Mouse (Mus musculus): ENCODE data around the gene H2-Oa. TPM values are rescaled to one million over a fixed set of nuclear protein-coding genes. Genes with fewer than 3 reads are reported as not detected.

The H2-Oa gene
- polyA plus RNA-seq, 1 experiment from 2014 or later: 0.51 TPM

- no peak overlapping the region for H3K4me2 ChIP-seq (replicated peaks; ENCODE audit: low read depth, low read length)
- no peak for ATAC-seq (ENCODE audit: low FRiP score, low TSS enrichment)
- H3K36me3 ChIP-seq (ENCODE audit: control insufficient read depth, insufficient read depth, low read length): peaks cover 44% of the 10 kb centered on the region
- no peak overlapping the region for H3K27ac ChIP-seq (ENCODE audit: low read depth, low read length)
- H3K4me3 ChIP-seq (ENCODE audit: low read length): no peak overlapping the region
- no peaks in the 10 kb centered on the region for H3K9me3 ChIP-seq (ENCODE audit: control insufficient read depth, low read length)
- 87% methylated on average over 5 of the region's 6 CpGs for WGBS
- no peaks in the 10 kb centered on the region for H3K4me1 ChIP-seq (ENCODE audit: control insufficient read depth, insufficient read depth, low read length)
- H3K27me3 ChIP-seq (ENCODE audit: control insufficient read depth, insufficient read depth, low read length): no peaks in the 10 kb centered on the region
- no peak overlapping the region for H3K9ac ChIP-seq (ENCODE audit: low read depth, low read length)
Measured at GRCm38 (mm10) chr17:34108460-34108859, 16.3 kb downstream of the H2-Oa start.

GRCm38 (mm10) chr17:34109038-34109805 is 17.1 kb downstream of the H2-Oa start:
- H3K27me3 ChIP-seq (ENCODE audit: control insufficient read depth, insufficient read depth, low read length): no peaks in the 10 kb centered on the region

GRCm38 (mm10) chr17:34109806-34110195 is 17.7 kb downstream of the H2-Oa start:
- peaks cover 57% of the 10 kb centered on the region for H3K36me3 ChIP-seq (ENCODE audit: control insufficient read depth, insufficient read depth, low read length)
- no peak overlapping the region for H3K4me2 ChIP-seq (replicated peaks; ENCODE audit: low read depth, low read length)
- H3K9me3 ChIP-seq (ENCODE audit: control insufficient read depth, low read length): no peaks in the 10 kb centered on the region
- no peak overlapping the region for H3K9ac ChIP-seq (ENCODE audit: low read depth, low read length)
- H3K27me3 ChIP-seq (ENCODE audit: control insufficient read depth, insufficient read depth, low read length): no peaks in the 10 kb centered on the region
- no peaks in the 10 kb centered on the region; the same call in 1 of the 2 replicates for H3K4me1 ChIP-seq (ENCODE audit: control insufficient read depth, insufficient read depth, low read length)
- ATAC-seq (ENCODE audit: low FRiP score, low TSS enrichment): 0 out of 2 replicates have a peak, but pooled peaks have one; percentile 20
- 77% methylated on average over 3 of the region's 3 CpGs for WGBS
- no peak overlapping the region for H3K4me3 ChIP-seq (ENCODE audit: low read length)
- no peak overlapping the region for H3K27ac ChIP-seq (ENCODE audit: low read depth, low read length)

More at GRCm38 (mm10) chr17:34109038-34109805, 17.1 kb downstream of the H2-Oa start:
- no peaks in the 10 kb centered on the region for H3K4me1 ChIP-seq (ENCODE audit: control insufficient read depth, insufficient read depth, low read length)
- no peak overlapping the region for H3K9ac ChIP-seq (ENCODE audit: low read depth, low read length)
- H3K4me2 ChIP-seq (replicated peaks; ENCODE audit: low read depth, low read length): no peak overlapping the region
- H3K4me3 ChIP-seq (ENCODE audit: low read length): no peak overlapping the region
- H3K27ac ChIP-seq (ENCODE audit: low read depth, low read length): no peak overlapping the region
- no peaks in the 10 kb centered on the region for H3K9me3 ChIP-seq (ENCODE audit: control insufficient read depth, low read length)
- peaks cover 52% of the 10 kb centered on the region for H3K36me3 ChIP-seq (ENCODE audit: control insufficient read depth, insufficient read depth, low read length)
- ATAC-seq (ENCODE audit: low FRiP score, low TSS enrichment): no peak
- WGBS: 79% methylated on average over 14 of the region's 14 CpGs

GRCm38 (mm10) chr17:34110309-34110708 is 18.2 kb downstream of the H2-Oa start:
- Histone ChIP-seq H3K27ac (ENCODE audit: low read depth, low read length) (no peak overlapping the region), H3K4me1 (ENCODE audit: control insufficient read depth, insufficient read depth, low read length) (peaks cover 5% of the 10 kb centered on the region; the same call in 1 of the 2 replicates), H3K27me3 (ENCODE audit: control insufficient read depth, insufficient read depth, low read length) (no peaks in the 10 kb centered on the region), H3K36me3 (ENCODE audit: control insufficient read depth, insufficient read depth, low read length) (peaks cover 62% of the 10 kb centered on the region), H3K9ac (ENCODE audit: low read depth, low read length) (no peak overlapping the region), H3K9me3 (ENCODE audit: control insufficient read depth, low read length) (no peaks in the 10 kb centered on the region), H3K4me3 (ENCODE audit: low read length) (no peak overlapping the region), H3K4me2 (replicated peaks; ENCODE audit: low read depth, low read length) (no peak overlapping the region)
- WGBS: 60% methylated on average over 8 of the region's 8 CpGs
- ATAC-seq (ENCODE audit: low FRiP score, low TSS enrichment): no peak

GRCm38 (mm10) chr17:34114114-34114513 is 22.0 kb downstream of the H2-Oa start:
- ATAC-seq (ENCODE audit: low FRiP score, low TSS enrichment): no peak
- no peaks in the 10 kb centered on the region for H3K9me3 ChIP-seq (ENCODE audit: control insufficient read depth, low read length)
- H3K36me3 ChIP-seq (ENCODE audit: control insufficient read depth, insufficient read depth, low read length): peaks cover 97% of the 10 kb centered on the region
- H3K4me1 ChIP-seq (ENCODE audit: control insufficient read depth, insufficient read depth, low read length): peaks cover 21% of the 10 kb centered on the region; the same call in 1 of the 2 replicates
- no peak overlapping the region for H3K4me3 ChIP-seq (ENCODE audit: low read length)
- no peak overlapping the region for H3K9ac ChIP-seq (ENCODE audit: low read depth, low read length)
- H3K4me2 ChIP-seq (replicated peaks; ENCODE audit: low read depth, low read length): no peak overlapping the region
- H3K27me3 ChIP-seq (ENCODE audit: control insufficient read depth, insufficient read depth, low read length): no peaks in the 10 kb centered on the region
- 94% methylated on average over 7 of the region's 7 CpGs for WGBS
- no peak overlapping the region for H3K27ac ChIP-seq (ENCODE audit: low read depth, low read length)

GRCm38 (mm10) chr17:34116736-34117370 is 24.7 kb downstream of the H2-Oa start:
- Histone ChIP-seq H3K36me3 (ENCODE audit: control insufficient read depth, insufficient read depth, low read length) (peaks cover 71% of the 10 kb centered on the region), H3K9me3 (ENCODE audit: control insufficient read depth, low read length) (no peaks in the 10 kb centered on the region), H3K4me2 (replicated peaks; ENCODE audit: low read depth, low read length) (peak overlapping the region; percentile 99), H3K4me3 (ENCODE audit: low read length) (peak overlapping the region; percentile 92), H3K4me1 (ENCODE audit: control insufficient read depth, insufficient read depth, low read length) (peaks cover 21% of the 10 kb centered on the region; the same call in 1 of the 2 replicates), H3K27me3 (ENCODE audit: control insufficient read depth, insufficient read depth, low read length) (no peaks in the 10 kb centered on the region), H3K27ac (ENCODE audit: low read depth, low read length) (no peak overlapping the region), H3K9ac (ENCODE audit: low read depth, low read length) (peak overlapping the region; percentile 92)
- WGBS: 19% methylated on average over 7 of the region's 7 CpGs
- no peak for ATAC-seq (ENCODE audit: low FRiP score, low TSS enrichment)

- under 1% methylated on average over 5 of the region's 5 CpGs for WGBS
- H3K27me3 ChIP-seq (ENCODE audit: control insufficient read depth, insufficient read depth, low read length): no peaks in the 10 kb centered on the region
- H3K27ac ChIP-seq (ENCODE audit: low read depth, low read length): no peak overlapping the region
- H3K4me1 ChIP-seq (ENCODE audit: control insufficient read depth, insufficient read depth, low read length): peaks cover 21% of the 10 kb centered on the region; the same call in 1 of the 2 replicates
- peaks cover 64% of the 10 kb centered on the region for H3K36me3 ChIP-seq (ENCODE audit: control insufficient read depth, insufficient read depth, low read length)
- ATAC-seq (ENCODE audit: low FRiP score, low TSS enrichment): no peak
- peak overlapping the region; percentile 92 for H3K4me3 ChIP-seq (ENCODE audit: low read length)
- H3K9ac ChIP-seq (ENCODE audit: low read depth, low read length): peak overlapping the region; percentile 92
- H3K4me2 ChIP-seq (replicated peaks; ENCODE audit: low read depth, low read length): peak overlapping the region; percentile 99
- no peaks in the 10 kb centered on the region for H3K9me3 ChIP-seq (ENCODE audit: control insufficient read depth, low read length)
Measured at GRCm38 (mm10) chr17:34117421-34118112, 25.4 kb downstream of the H2-Oa start.

GRCm38 (mm10) chr17:34118113-34118872 is 26.2 kb downstream of the H2-Oa start:
- peaks cover 21% of the 10 kb centered on the region; the same call in 1 of the 2 replicates for H3K4me1 ChIP-seq (ENCODE audit: control insufficient read depth, insufficient read depth, low read length)
- peak overlapping the region; percentile 92 for H3K9ac ChIP-seq (ENCODE audit: low read depth, low read length)
- peak overlapping the region; percentile 100; the same call in 1 of the 2 replicates for H3K27ac ChIP-seq (ENCODE audit: low read depth, low read length)
- ATAC-seq (ENCODE audit: low FRiP score, low TSS enrichment): no peak
- peak overlapping the region; percentile 92 for H3K4me3 ChIP-seq (ENCODE audit: low read length)
- H3K36me3 ChIP-seq (ENCODE audit: control insufficient read depth, insufficient read depth, low read length): peaks cover 57% of the 10 kb centered on the region
- H3K9me3 ChIP-seq (ENCODE audit: control insufficient read depth, low read length): no peaks in the 10 kb centered on the region
- peak overlapping the region; percentile 99 for H3K4me2 ChIP-seq (replicated peaks; ENCODE audit: low read depth, low read length)
- H3K27me3 ChIP-seq (ENCODE audit: control insufficient read depth, insufficient read depth, low read length): no peaks in the 10 kb centered on the region
- under 1% methylated on average over 67 of the region's 67 CpGs for WGBS

All from kidney, embryonic 14.5 days (tissue).